Mouse (Mus musculus) midbrain, embryonic 15.5 days (tissue): Measurements from ENCODE around the gene Hs3st4. TPM values are rescaled to one million over a fixed set of nuclear protein-coding genes. Genes with fewer than 3 reads are reported as not detected.

Source experiments
- ATAC-seq: fragments of 200-750 bp; cut with Nextera tagmentation; replicated peaks from 2 replicates; pipeline ENCODE4 v1.8.0; 2017; ENCODE audit warnings: moderate TSS enrichment
- H3K27ac ChIP-seq: fragments of 300-500 bp; sonication (generic); 2 replicates; pipeline ENCODE4 v1.5.1; 2015; ENCODE audit warnings: mild to moderate bottlenecking, inconsistent platforms
- H3K27me3 ChIP-seq: fragments of 300-500 bp; sonication (generic); replicated peaks from 2 replicates; pipeline ENCODE4 v1.6.1; 2015; ENCODE audit warnings: inconsistent platforms
- H3K36me3 ChIP-seq: fragments of 300-500 bp; sonication (generic); replicated peaks from 2 replicates; pipeline ENCODE4 v1.6.1; 2015; ENCODE audit warnings: inconsistent platforms
- H3K4me1 ChIP-seq: fragments of 300-500 bp; sonication (generic); 2 replicates; pipeline ENCODE4 v1.6.1; 2015; ENCODE audit warnings: inconsistent platforms
- H3K4me2 ChIP-seq: fragments of 300-500 bp; sonication (generic); 2 replicates; pipeline ENCODE4 v1.6.1; 2015; ENCODE audit warnings: inconsistent platforms, mild to moderate bottlenecking, moderate library complexity
- H3K4me3 ChIP-seq: fragments of 300-500 bp; sonication (generic); 2 replicates; pipeline ENCODE4 v1.5.1; 2015; ENCODE audit warnings: mild to moderate bottlenecking, inconsistent platforms
- H3K9ac ChIP-seq: fragments of 300-500 bp; sonication (generic); 2 replicates; pipeline ENCODE4 v1.6.1; 2015; ENCODE audit warnings: mild to moderate bottlenecking, inconsistent platforms
- H3K9me3 ChIP-seq: fragments of 300-500 bp; sonication (generic); 2 replicates; pipeline ENCODE4 v1.6.1; 2016; ENCODE audit warnings: inconsistent platforms
- WGBS: fragments of 180-500 bp; shearing (Covaris S2); methylation state at CpG from one replicate; pipeline ENCODE4 v1.1.7; 2015; ENCODE audit warnings: mixed read lengths; 5-methylcytosine and 5-hydroxymethylcytosine counted together
- polyA plus RNA-seq: library from polyadenylated mRNA; unstranded; fragments of >200 nt; fragmentation: Nextera tagmentation; extraction: Ambion mirVana; gene quantifications from 2 replicates; pipeline ENCODE4 v1.2.1, GENCODE M21; 2015

Gene Hs3st4
- polyA plus RNA-seq, 1 experiment from 2014 or later, result 20.4 TPM

DNA sequence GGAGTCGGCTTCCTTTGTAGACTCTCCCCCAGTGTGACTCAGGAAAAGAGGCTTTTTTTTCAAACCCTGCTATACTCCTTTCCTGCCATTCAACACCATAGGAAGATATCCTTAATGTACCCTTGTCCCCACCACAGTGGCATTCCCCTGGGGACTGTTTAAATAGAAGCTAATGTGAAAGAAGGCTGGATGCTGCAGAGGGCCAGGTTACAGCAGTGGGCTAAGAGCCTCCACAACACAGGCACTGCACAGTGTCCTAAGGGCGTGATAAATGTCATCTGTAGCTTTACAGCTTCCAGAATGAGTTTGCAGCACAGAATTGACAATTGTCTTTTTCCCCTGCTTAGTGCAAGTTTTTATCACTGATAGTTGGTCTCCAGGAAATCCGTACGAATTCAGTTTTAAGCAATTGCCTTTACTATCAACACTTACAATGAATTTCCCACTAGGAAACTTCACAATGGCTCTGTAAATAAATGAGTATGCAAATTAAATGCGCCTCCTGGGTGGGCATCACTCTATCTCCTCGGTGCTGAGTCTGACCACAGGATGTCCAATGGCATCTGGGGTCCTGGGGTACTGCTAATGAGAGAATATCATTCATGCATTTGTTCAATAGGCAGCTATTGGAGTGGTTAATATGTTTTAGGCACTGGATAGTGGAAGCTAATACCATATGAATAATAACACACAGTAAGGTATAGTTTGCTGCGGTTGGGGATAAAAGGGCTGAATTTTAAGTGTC lies 257.4 kb downstream of the Hs3st4 start:
- no peaks in the 10 kb centered on the region for H3K9me3 ChIP-seq
- ATAC-seq, result peak; percentile 56
- peak overlapping the region; percentile 50 for H3K27ac ChIP-seq
- H3K27me3 ChIP-seq, result no peaks in the 10 kb centered on the region
- peaks cover 19% of the 10 kb centered on the region for H3K4me1 ChIP-seq
- no peak overlapping the region for H3K4me3 ChIP-seq
- no peak overlapping the region for H3K4me2 ChIP-seq
- WGBS, result 17% methylated on average over 7 of the region's 7 CpGs
- H3K9ac ChIP-seq, result no peak overlapping the region
- H3K36me3 ChIP-seq, result no peaks in the 10 kb centered on the region

DNA sequence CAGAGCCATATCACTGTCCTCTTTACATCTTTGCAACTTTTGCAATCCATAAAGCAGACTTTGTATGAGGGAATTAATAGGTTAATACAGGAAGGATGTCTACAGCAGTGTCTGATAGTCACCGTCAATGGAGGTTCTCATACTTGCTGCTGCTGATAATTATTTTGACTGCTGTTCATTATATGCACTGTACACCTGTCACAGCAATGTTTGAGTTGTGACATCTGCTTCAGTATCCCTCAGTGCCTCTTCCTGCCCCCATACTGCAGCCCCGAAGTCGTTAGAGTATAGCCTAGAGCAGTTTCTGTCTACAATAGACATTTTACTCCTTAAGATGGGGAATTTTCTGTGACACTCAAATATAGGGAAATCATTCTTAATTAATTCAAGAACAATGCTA lies 267.2 kb downstream of the Hs3st4 start:
- no peak overlapping the region for H3K9ac ChIP-seq
- H3K36me3 ChIP-seq, result no peaks in the 10 kb centered on the region
- H3K4me1 ChIP-seq, result no peaks in the 10 kb centered on the region
- no peaks in the 10 kb centered on the region for H3K9me3 ChIP-seq
- ATAC-seq, result peak; percentile 66; the same call in 1 of the 2 replicates
- H3K4me2 ChIP-seq, result no peak overlapping the region
- WGBS, result 62% methylated on average over 3 of the region's 3 CpGs
- no peaks in the 10 kb centered on the region for H3K27me3 ChIP-seq
- no peak overlapping the region for H3K4me3 ChIP-seq
- H3K27ac ChIP-seq, result no peak overlapping the region

DNA sequence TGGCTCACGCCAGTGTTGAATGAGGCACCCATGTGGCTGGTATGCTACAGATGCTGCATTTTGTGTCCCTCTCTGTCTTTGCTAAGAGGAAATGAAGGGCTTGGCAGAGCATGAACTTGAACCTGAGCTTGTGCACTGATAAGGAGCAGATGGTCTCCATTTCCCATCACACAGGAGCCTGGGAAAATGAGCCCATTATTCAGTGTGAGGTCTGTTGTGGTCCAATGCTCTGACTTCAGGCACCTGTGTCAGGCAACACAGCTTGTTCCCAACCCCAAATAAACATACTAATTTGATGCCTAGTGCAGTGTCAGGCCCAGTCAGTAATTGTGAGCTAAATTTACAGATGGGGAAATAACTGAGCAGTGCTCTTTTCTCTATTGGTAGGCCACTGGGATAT lies 267.9 kb downstream of the Hs3st4 start:
- 0 out of 2 replicates have a peak, but pooled peaks have one; percentile 14 for ATAC-seq
- 70% methylated on average over 1 of the region's 1 CpGs for WGBS
- no peaks in the 10 kb centered on the region for H3K4me1 ChIP-seq
- H3K4me3 ChIP-seq, result no peak overlapping the region
- H3K27ac ChIP-seq, result no peak overlapping the region
- no peak overlapping the region for H3K9ac ChIP-seq
- H3K36me3 ChIP-seq, result no peaks in the 10 kb centered on the region
- no peak overlapping the region for H3K4me2 ChIP-seq
- no peaks in the 10 kb centered on the region for H3K27me3 ChIP-seq
- H3K9me3 ChIP-seq, result no peaks in the 10 kb centered on the region

DNA sequence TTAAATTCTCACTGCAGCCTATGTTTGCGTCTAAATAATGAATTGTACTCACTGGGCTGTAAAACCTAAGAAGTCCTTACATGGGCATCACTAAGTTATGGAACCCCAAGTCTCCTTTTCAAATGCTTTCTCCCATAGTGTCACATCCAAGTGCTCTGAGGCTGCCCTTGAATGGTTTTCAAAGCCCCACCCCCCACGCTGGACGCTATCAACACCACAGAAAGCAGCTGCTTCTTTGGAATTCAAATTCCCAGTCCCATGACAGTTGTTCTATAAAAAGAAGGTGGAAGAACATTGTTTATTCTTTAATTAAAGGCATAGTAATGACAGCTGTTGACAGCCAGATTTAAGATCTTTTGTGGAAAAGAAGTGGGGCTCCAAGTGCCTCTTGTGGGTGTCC lies 275.8 kb downstream of the Hs3st4 start:
- Histone ChIP-seq H3K9ac (no peak overlapping the region), H3K4me1 (no peaks in the 10 kb centered on the region), H3K4me2 (no peak overlapping the region), H3K27ac (no peak overlapping the region), H3K9me3 (no peaks in the 10 kb centered on the region), H3K27me3 (no peaks in the 10 kb centered on the region), H3K4me3 (no peak overlapping the region), H3K36me3 (no peaks in the 10 kb centered on the region)
- no peak for ATAC-seq
- WGBS, result 44% methylated on average over 3 of the region's 3 CpGs

DNA sequence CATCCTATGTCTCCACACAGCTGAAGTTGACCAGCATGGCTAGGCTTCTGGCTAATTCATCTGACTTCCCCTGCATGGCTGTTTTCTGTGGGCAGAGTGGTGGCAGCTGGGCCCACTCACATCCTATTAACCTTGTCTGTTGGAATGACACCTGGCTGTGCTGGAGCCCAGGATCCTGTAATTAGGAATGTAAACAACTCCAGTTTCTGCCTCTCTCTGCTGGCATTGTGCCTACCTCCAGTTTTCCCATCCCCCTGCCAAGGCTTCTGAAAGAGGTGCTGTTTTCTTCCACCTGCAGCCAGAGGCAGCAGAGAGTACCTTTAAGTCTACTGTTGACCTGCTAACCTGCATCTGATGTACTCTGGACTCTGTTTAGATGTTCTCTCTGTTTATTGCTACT lies 288.1 kb downstream of the Hs3st4 start:
- Histone ChIP-seq H3K4me2 (no peak overlapping the region), H3K27ac (no peak overlapping the region), H3K9ac (no peak overlapping the region), H3K4me1 (no peaks in the 10 kb centered on the region), H3K9me3 (no peaks in the 10 kb centered on the region), H3K27me3 (no peaks in the 10 kb centered on the region), H3K4me3 (no peak overlapping the region), H3K36me3 (no peaks in the 10 kb centered on the region)
- ATAC-seq, result no peak

DNA sequence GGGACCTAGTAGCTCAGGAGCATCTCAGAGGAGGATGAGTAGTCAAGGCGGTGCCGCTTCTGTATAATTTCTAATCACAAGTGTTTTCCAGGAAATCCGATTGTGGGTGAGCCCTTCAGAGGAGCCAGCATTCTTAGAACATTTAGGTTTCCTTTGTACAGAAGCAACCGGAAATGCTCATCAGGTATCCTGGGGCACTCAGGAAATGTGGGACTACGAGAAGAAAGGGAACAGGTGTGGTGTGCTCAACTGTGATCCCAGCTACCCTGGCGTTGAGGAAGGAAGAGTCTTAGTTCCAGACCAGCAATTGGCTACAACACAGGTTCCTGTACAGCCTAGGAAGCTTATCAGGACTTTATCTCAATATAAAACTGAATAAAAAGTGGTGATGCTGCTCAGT lies 307.2 kb downstream of the Hs3st4 start:
- Histone ChIP-seq H3K36me3 (no peaks in the 10 kb centered on the region), H3K27ac (0 out of 2 replicates have a peak overlapping the region, but pooled peaks have one; percentile 11), H3K4me2 (no peak overlapping the region), H3K9me3 (no peaks in the 10 kb centered on the region), H3K4me1 (0 out of 2 replicates have a peak, but pooled peaks cover 3% of the 10 kb centered on the region), H3K27me3 (no peaks in the 10 kb centered on the region), H3K4me3 (no peak overlapping the region), H3K9ac (no peak overlapping the region)
- WGBS, result 77% methylated on average over 6 of the region's 6 CpGs
- ATAC-seq, result no peak

DNA sequence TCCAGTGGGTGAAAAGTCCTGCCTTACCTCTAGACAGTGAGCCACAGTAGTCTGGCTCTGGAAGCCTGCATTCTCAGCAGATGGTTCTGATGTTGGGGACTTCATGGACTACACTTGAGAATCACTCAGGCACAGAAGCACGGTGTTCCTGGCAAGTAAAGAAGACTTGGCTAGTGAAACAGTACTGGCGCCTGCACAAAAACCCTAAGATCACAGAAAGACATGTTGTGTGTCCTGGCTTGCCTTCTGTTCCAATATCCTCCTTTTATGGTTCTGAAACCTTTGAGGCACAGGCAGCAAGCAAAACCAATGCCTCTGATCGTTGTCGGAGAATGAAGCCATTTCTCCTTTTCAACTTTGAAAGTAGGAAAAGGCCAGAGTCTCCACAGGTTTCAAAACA lies 336.8 kb downstream of the Hs3st4 start:
- Histone ChIP-seq H3K4me1 (0 out of 2 replicates have a peak, but pooled peaks cover 3% of the 10 kb centered on the region), H3K9ac (no peak overlapping the region), H3K4me3 (no peak overlapping the region), H3K36me3 (no peaks in the 10 kb centered on the region), H3K4me2 (no peak overlapping the region), H3K27me3 (no peaks in the 10 kb centered on the region), H3K9me3 (no peaks in the 10 kb centered on the region), H3K27ac (no peak overlapping the region)
- 82% methylated on average over 4 of the region's 4 CpGs for WGBS
- no peak for ATAC-seq

DNA sequence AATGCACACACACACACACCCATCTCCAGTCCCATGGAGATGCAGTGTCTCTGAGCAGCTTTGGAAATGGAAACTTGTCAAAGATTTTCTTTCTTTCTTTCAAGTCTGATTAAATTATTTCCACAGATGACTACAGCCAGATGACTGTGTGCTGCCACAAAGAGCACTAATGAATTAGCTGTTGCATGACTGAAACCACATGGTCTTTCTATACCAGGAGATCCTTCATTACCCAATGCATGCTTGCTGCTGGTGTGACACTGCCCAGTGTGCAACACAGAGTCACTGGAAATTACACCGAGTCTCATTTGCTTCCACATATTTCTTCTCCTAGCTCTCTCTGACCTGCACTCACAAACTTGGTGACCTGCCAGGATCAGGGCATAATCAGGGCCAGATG lies 353.0 kb downstream of the Hs3st4 start:
- 74% methylated on average over 1 of the region's 1 CpGs for WGBS
- H3K27ac ChIP-seq, result no peak overlapping the region
- H3K9me3 ChIP-seq, result no peaks in the 10 kb centered on the region
- no peak overlapping the region for H3K4me2 ChIP-seq
- H3K36me3 ChIP-seq, result no peaks in the 10 kb centered on the region
- no peaks in the 10 kb centered on the region for H3K27me3 ChIP-seq
- H3K4me3 ChIP-seq, result no peak overlapping the region
- no peaks in the 10 kb centered on the region; the same call in 1 of the 2 replicates for H3K4me1 ChIP-seq
- H3K9ac ChIP-seq, result no peak overlapping the region
- ATAC-seq, result no peak

DNA sequence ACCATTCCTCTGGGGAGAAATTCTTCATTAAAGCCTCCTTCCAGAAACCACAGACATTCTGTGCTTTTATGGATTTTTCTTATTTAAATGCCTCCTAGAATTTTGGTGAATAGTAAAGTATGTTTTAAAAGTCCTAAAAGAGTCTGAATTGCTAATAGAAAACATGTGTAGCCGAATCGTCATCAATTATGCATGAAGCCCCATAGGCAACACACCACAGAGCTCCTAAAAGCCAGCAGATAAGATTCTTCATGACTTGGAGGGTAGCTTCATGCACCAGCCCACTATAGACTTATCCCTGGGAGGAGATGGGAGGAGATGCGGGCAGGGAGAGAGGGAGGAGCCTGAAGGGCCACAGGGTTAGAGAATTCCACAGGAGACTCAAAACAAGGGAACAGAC lies 358.8 kb downstream of the Hs3st4 start:
- WGBS, result 58% methylated on average over 3 of the region's 3 CpGs
- Histone ChIP-seq H3K27ac (peak overlapping the region; percentile 45; the same call in 1 of the 2 replicates), H3K36me3 (no peaks in the 10 kb centered on the region), H3K27me3 (no peaks in the 10 kb centered on the region), H3K9ac (no peak overlapping the region), H3K9me3 (no peaks in the 10 kb centered on the region), H3K4me3 (no peak overlapping the region), H3K4me1 (peaks cover 7% of the 10 kb centered on the region), H3K4me2 (no peak overlapping the region)
- ATAC-seq, result no peak

DNA sequence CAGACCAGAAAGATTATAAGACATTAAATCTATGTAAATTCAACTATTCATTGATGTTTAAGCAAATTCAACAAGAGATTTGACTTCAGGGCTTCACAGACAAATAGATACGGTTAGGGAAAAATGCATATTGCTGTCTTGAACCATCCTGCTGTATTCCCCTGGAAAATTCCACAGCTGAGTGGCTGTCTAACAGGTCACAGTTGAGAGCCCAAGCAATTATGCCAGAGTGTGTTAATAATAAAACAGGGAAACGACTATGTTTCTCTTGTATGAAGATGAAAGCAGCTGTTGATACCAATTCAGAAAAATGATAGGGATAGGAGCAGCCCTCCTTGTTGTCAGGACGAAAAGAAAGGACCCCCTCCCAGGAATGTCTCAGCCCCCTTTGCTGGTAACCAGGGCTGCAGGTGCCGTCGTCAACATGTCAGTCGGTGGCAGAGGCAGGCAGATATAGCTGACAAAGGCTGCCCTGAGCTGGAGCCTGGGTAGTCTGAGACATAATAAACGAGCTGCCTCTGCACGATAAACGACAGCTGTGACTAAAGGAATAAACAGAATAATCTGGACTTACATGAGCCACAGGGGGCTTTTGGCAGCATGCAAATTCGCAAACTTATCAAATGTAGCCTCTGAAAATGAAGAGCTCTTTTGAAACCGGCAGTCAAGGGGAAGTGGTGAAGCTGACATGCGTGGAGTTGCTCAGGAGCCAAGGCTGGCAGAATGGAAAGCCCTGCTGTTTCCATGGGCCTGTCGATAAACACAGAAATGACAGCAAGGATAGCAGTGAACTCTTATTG lies 364.7 kb downstream of the Hs3st4 start:
- Histone ChIP-seq H3K4me1 (peaks cover 20% of the 10 kb centered on the region), H3K4me2 (peak overlapping the region; percentile 38), H3K9ac (no peak overlapping the region), H3K9me3 (no peaks in the 10 kb centered on the region), H3K27ac (peak overlapping the region; percentile 81), H3K4me3 (peak overlapping the region; percentile 20), H3K36me3 (no peaks in the 10 kb centered on the region), H3K27me3 (no peaks in the 10 kb centered on the region)
- WGBS, result 11% methylated on average over 13 of the region's 13 CpGs
- ATAC-seq, result peak; percentile 94

DNA sequence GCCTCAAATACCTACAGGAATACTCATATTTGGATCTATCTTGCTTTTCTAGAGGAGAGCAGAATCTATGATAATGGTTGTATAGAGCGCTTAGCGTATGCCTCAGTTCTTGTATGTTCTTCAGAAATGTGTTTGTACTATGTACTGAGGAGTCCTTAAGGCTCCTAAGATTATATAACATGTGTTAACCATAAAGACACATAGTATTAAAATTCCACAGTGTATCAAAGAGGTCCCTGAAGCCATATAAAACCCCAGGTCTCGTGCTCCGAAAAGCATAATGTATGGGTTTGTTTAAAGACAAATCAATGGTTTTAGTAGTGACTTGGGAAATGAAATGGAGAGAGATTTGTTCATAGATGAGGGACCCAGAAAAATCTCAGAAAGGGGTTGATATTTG lies 371.4 kb downstream of the Hs3st4 start:
- Histone ChIP-seq H3K36me3 (no peaks in the 10 kb centered on the region), H3K9ac (no peak overlapping the region), H3K27me3 (no peaks in the 10 kb centered on the region), H3K4me1 (no peaks in the 10 kb centered on the region), H3K27ac (no peak overlapping the region), H3K9me3 (no peaks in the 10 kb centered on the region), H3K4me3 (no peak overlapping the region), H3K4me2 (no peak overlapping the region)
- 87% methylated on average over 4 of the region's 4 CpGs for WGBS
- ATAC-seq, result no peak

DNA sequence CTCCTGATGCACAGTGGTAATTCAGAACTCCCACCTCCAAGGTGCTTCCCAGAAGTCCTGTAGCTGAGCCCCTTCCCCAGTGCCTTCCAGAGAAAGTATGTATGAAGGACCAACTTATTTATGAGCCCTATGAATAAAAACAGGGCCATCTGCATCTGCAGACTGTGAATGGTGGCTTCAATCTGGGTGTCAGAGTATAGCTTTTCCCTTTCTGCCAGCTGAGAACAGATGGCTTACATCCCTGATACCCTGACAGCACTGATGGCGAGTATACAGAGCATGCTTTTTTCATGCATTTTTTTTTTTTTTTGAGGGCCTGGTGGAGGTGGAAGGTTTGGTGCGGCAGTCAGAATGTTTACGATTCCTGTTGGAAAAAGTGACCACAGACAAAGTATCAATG lies 375.4 kb downstream of the Hs3st4 start:
- Histone ChIP-seq H3K36me3 (no peaks in the 10 kb centered on the region), H3K9me3 (no peaks in the 10 kb centered on the region), H3K4me3 (no peak overlapping the region), H3K27ac (no peak overlapping the region), H3K9ac (no peak overlapping the region), H3K4me2 (no peak overlapping the region), H3K4me1 (no peaks in the 10 kb centered on the region), H3K27me3 (no peaks in the 10 kb centered on the region)
- no peak for ATAC-seq
- WGBS, result 75% methylated on average over 3 of the region's 3 CpGs
